Mouse (Mus musculus) naive thymus-derived CD4-positive, alpha-beta T cell, adult 2 months (primary cell): ENCODE results near the gene Btn2a2.

Source experiments
- DNase-seq: peaks from one replicate; pipeline ENCODE4 v3.0.0-alpha.2; 2011; ENCODE audit warnings: low read depth

The Btn2a2 gene

DNA sequence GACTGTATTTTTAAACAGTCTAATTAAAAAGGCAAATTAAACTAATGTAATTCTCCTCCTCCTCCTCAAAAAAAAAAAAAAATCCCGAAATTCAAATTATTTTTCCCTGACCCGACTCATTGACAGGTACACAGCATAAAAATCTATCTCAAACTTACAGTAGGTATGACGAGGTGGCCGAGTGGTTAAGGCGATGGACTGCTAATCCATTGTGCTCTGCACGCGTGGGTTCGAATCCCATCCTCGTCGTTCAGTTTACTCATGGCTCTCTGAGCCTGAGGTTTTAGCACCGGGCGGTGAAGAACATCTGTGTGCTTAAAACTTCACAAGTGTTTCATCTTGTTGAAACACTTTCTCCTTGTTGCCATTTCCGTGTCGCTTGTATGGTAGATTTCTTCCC lies 33.0 kb upstream of the Btn2a2 start:
- peak; percentile 83 for DNase-seq

DNA sequence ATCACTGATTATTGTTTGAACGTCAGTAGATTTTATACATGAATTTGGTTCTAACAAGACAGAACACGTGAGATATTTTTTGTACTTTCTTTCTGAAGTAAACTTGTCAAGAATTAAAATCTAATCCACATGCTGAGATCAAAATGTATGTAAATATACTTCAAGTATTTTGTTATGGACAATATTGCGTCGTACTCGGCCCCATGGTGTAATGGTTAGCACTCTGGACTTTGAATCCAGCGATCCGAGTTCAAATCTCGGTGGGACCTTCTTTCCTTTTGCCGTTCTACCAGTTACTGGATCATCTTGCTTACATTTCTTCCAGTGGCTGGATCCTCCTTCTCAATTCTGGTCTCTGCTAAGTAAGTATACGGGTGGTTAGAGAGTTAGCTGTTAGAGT lies 30.8 kb upstream of the Btn2a2 start:
- peak; percentile 89 for DNase-seq

DNA sequence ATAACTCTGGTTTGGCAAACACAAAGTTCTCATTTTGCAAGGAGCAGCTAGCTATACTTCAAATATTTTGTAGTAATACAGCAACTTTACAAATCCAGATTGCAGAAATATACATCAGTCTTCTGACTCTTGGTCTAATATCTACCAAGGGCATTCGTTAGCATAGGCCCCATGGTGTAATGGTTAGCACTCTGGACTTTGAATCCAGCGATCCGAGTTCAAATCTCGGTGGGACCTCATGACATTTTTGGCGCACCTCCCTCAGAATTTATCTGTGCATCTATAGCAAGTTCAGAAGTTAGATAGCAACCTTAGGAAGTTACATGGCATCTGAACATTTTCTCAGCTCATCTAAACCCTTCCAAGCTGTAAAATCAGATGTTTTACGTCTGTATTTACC lies 30.2 kb upstream of the Btn2a2 start:
- peak; percentile 90 for DNase-seq

DNA sequence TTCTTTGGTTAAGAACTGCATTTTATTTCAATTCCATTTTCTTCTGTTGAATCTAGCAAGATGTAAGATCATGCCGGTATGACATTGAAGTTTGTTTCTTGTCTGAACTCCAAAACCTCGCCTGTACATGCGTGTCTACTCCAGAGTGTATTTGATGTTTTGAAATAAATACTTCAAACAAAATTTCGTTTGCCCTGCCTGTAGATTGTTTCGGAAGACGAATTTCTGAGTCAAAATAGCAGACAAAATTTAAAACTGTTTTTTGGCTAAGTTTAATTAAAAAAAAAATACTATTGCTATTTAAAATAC lies 29.6 kb upstream of the Btn2a2 start:
- DNase-seq = no peak

DNA sequence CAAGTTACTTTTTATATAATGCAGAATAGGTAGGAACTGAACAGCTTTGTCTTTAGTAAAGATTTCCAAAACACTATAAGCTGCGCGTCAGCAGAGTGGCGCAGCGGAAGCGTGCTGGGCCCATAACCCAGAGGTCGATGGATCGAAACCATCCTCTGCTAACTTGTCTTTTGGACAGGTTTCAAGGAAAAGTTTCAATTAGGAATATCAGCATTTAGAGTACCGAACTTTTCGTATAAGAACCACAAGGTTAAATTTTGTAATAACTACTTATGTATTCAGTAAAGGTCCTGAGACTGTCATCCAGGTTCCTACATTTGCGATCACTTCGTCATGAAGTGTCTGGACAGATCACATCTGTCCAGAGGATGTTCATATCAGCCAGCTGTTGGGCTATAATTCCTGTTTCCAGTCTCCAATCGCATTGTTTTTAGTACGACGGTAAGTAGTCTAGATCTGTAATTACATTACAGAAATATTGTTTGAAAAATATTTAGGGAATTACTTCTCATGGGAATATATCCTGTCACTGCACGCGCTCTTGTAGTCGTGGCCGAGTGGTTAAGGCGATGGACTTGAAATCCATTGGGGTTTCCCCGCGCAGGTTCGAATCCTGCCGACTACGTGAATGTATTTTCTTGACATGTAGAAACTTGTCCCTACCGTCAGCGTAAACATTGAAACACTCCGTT lies 29.1 kb upstream of the Btn2a2 start:
- peak; percentile 90 for DNase-seq

DNA sequence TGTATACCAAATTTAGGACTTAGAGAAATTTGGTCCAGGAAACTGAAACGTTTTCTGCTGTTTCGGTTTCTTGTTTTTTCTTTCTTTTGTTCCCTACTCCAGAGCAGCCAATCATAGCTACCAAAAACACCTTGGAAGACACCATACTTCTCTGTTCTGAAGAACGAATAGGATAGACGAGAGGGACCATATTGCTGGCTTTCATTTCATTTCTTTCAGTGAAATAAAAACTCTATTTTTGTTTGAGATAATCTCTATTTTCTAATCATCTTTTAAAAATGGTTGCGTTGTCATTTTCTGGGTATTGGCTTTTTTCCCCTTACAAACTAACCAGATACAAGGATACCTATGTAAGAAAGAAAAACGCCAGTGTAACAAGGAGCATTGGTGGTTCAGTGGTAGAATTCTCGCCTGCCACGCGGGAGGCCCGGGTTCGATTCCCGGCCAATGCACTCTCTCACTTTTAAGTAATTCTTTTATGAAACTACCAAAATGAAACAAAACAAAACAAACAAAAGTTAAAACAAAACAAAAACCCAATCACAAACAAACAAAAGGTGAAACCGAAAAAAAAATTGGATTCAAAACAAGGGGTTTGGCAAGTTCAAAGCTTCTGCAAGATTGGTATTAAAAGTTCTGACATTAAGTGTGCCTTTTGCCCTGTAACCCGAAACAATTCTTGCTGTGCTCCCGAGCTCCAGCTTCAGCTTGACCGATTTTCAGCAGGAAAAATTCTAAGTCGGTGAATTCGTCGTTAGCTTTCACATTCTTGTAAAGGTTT lies 28.4 kb upstream of the Btn2a2 start:
- DNase-seq = peak; percentile 93

DNA sequence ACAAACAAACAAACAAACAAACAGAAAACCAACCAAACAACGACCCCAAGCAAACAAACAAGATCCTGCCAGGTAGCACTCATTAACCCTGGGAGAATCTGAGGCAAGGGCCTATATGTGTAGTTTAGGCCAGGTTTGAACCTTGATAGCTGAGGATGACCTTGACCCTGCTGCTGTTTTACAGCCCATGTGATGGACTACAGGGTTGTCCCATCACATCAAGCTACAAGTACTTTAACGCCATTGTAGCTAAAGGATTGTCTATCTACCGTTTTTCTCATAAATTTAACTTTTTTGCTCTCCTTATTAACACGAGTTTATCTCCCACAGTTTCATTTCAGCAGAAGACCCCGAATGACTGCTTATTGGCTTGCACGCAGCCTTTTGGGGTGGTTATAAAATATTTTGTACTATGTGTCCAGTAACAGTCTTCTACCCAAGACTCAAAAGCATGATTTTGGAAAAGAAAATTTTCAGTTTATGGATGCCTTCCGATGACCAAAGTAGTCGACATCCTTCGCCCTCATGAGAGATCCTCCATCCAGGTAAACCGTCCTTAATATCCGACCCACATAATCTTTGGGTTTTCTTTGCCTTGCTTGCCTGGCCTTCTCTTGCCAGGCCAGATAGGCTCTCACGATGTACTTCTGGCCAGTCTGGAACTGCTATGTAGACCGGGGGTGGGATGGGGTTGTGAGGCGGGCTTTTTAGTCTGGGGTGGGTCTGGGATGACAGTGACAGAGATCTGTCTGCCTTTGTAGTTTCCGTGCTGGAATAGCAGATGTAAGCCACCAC lies 27.4 kb upstream of the Btn2a2 start:
- DNase-seq = no peak

DNA sequence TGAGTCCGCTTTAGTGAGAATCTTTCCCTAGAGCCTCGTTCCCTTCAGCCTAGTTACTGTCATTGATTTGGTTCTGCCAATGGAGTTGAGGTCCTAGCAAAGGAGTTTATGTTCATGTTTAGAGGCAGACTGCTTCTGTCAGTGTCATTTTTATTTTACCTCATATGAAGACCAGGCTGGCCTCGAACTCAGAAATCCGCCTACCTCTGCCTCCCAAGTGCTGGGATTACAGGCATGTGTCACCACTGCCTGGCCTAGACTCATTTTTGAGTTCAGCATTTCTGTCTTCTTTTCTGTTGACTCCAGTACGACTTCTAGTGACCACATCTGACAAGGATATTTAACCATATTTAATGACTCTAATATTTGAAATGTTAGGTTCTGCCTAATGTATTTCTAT lies 26.6 kb upstream of the Btn2a2 start:
- DNase-seq = no peak

DNA sequence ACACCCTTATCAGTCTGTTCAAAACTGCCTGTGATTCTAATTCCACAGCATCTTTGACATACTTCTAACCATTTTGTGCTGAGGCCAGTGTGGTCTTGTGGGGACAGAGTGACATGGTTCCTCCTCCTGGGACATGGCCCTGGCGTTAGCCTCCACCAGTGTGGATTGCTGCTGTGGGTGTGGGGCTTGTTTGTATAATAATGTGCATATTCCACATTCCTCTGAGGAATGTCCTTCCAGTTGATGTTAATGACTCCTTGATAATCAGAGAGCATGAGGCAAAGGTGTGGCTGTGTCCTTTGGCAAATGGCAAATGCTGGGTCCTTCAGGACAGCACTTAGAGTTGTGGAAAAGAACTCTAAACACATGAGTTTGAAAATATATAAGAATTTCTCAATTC lies 24.9 kb upstream of the Btn2a2 start:
- DNase-seq = no peak

DNA sequence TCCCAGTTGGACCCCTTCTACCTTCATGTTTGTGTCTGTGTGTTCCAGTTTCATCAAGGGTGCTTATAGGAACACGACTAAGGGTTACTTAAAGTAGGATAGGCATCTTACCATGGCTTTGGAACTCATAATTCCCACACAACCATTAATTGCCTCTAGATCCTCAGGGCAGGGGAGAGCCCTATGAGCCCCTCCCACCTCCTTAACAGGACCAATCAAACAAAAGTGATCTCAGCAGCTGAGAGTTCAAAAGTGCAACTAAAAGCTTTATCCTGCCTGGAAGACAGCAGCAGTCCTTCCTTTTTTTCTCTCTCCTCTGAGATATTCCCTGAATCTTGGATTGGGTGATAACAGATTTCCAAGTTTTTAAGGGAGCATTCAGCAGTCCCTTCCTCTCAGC lies 21.5 kb upstream of the Btn2a2 start:
- DNase-seq = no peak

DNA sequence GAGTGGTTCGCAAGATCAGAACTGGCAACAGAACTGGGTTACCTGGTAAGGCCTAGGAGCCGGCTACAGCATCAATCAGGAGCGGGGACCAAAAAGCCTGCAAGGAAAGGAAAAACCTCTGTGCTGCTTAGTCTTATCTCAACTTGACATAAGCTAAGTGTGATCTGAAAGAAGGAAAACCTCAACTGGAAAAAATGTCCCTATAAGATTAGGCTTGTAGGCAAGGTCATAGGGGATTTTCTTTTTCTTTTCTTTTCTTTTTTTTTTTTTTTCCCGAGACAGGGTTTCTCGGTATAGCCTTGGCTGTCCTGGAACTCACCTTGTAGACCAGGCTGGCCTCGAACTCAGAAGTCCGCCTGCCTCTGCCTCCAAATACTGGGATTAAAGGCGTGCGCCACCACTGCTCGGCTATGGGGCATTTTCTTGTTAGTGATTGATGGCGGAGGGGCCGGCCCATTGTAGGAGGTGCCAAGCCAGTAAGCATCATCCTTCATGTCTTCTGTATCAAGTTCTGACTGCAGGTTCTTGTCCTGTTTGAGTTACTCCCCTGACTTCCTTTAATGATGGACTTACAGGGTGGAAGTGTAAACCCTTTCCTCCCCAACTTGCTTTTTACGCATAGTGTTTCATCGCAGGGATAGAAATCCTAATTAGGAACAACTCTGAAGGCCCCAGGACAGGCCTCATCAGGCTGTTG lies 18.3 kb upstream of the Btn2a2 start:
- no peak for DNase-seq

DNA sequence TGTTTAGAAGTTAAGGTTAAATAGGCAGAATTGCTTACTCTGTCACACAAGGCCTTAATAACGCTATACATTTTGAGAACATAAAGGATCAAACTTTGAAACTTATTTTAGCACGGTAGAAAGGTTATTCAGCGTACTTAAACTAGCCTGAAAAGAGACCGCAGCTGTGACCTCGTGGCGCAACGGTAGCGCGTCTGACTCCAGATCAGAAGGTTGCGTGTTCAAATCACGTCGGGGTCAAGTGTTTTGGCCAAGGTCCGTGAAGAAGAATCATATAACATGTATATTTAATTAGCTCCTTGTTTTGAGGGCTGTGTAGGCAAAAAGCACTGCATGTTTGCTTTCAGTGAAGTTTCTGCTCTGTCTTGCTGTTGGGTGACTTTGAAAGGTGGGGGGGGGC lies 17.7 kb upstream of the Btn2a2 start:
- peak; percentile 72 for DNase-seq

DNA sequence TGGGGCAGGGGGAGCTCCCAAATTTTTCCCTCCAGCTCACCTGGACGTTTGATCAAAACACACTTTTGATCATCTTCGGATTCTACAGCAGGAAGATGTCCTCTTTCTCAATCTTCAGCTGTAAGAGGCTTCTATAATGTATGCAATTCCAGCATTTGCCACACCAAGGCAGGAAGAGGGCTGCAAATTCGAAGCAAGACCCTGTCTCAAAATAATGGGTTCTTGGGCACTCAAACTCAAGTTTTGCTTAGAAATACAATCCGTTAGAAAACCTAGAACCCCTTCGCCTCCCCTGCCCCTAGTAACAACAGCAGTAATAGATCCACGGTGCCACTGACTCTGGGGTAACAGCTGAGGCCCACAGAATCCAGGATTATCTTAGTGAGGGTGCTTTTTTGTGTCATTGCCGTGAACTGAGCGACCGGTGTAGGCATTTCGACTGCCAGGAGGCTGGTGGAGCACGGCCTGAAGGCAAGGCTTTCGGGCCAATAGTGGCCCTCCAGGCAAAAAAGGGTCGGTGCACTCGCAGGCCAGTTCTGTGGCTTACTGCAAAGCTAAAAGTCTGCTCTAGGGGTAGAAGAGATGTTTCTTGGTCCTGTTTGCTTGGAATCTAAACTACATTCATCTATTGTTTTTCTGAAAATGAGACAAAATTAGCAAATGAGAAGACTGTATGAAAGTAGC lies 17.1 kb upstream of the Btn2a2 start:
- DNase-seq = no peak

DNA sequence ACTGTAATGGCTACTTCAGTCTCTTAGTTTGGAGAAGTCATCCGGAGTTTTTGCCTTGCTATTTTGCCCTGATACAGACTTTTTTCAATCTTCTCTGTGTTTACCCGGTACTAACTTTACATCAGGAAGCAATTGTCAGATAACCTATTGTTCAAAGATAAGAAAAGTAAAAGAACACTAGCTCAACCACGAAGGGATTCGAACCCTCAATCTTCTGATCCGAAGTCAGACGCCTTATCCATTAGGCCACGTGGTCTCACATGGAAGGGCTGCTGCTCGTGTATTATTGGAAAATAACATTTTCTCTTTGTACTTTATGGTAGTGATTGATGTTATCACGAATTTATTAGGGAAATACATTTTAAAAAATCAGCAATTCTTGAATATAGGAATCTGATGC lies 15.1 kb upstream of the Btn2a2 start:
- peak; percentile 69 for DNase-seq

DNA sequence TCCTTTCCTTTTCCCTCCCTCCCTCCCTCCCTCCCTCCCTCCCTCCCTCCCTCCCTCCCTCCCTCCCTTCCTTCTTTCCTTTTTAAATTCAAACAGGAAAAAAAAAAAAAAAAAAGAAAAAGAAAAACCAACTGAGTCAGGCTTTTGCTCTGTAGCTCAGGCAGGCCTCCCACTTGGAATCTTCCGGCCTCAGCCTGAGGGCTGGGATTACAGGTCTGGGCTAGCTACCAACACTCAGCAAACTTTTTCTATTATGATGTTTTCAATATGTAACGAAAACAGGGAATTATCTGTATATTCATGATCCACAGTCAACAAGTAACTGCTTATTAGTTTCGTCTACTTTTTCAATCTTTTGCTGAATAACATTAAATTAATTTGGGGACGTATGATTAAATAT lies 14.3 kb upstream of the Btn2a2 start:
- no peak for DNase-seq

DNA sequence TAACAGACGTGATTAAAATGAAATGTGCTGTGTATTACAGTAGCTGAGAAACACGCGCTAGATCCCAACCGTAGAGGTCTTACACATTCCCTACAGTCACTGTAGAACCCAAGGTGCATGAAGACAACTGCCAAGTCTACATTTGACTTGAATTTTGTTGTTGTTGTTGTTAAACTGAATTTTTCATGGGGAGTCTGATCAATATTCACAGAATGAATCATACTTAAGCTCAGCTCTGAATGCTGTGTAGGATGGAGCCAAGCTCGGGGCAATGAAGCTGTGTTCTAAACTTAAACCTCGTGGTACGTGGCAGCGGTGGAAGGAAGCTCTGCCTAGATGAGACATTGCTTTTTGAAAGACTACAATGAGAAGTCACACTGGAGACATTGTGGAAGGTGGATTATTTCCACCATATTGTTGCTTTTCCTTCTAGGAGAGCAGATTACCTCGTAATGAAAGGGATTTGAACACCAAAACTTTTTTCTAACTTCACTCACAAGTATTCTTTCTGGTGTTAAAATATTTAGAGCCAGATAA lies 13.4 kb upstream of the Btn2a2 start:
- no peak for DNase-seq

DNA sequence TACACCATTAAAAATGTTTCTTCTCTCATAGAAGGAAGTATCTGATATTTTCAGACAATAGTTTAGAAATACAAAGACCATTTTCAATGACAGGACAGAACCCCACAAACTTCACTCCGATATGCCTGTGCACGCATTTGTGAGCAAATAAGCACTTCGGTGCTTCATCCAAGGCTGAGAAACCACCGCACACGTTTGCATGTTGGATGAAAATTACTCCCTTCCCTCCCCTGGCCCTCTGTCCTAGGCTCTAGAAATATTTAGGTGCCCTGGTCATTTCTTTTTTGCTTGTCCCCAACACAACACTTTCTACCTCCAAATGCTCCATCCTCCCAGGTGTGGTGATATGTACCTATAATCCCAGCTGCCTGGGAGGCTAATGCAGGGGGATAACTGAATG lies 12.9 kb upstream of the Btn2a2 start:
- DNase-seq = no peak

DNA sequence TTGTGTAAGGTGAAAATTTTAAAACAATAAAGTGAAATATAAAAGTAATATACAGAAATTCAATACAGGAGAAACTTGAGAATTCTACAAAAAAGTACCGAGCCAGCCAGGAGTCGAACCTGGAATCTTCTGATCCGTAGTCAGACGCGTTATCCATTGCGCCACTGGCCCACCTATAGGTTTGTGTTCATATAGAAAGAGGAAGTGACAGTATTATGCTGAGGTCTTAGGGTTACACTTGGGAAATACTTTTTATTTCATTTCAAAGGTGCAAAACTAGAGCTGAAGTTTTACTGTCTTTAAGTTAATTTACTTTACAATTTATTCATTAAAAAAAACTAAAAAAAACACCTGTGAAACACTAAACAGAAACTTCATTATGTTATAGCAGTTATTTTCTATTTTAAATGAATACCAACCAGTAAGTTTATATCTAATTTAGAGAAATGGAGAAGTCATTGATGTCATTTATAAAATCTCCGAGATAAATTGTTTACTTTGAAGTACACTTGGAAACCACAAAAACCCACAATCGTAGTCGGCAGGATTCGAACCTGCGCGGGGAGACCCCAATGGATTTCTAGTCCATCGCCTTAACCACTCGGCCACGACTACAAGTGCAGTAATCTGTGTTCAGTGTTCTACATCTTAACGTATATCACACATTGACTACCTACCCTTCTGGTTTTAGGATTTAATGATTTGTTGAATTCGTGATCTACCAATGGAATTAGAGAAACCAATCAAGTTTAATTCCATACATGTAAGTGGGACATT lies 12.0 kb upstream of the Btn2a2 start:
- peak; percentile 73 for DNase-seq

DNA sequence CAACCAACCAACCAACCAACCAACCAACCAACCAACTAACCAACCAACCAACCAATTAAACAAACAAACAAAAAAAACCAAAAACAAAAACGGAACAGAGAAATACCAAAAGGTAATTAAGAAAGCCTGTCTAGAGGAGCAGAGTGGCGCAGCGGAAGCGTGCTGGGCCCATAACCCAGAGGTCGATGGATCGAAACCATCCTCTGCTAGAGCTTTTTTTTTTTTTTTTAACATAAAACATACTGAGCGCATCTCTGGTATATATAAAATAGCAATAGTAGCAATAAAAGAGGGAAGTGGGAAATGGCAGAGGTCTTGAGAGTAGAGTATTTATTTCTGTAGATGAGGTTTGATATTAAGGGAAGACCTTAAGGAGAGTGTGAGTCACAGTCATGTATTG lies 11.3 kb upstream of the Btn2a2 start:
- DNase-seq = no peak

DNA sequence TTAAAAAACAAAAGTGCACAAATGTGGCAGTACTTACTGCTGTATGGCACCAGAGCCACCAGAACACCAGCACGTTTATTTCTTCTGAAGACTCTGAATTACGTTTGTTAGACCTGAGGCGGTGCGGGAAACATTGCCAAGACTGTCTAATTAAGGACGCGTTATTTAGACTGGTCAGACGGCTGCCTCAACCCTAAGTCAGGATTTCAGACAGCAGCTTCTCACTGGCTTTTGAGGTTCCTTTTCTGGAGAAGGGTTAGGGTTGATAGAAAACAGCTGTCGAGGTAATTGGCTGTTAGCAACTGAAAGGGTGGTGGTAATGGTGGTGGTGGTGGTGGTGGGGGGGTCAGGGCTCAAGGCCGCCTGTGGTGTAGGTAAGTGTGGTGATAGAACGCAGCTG lies 10.0 kb upstream of the Btn2a2 start:
- no peak for DNase-seq
